Mouse (Mus musculus) liver, postnatal 0 days (tissue): Measurements from ENCODE around the gene Capn9. TPM values are rescaled to one million over a fixed set of nuclear protein-coding genes. Genes with fewer than 3 reads are reported as not detected.

Experiments used
- ATAC-seq: fragments of 200-750 bp; cut with Nextera tagmentation; 2 replicates; pipeline ENCODE4 v1.8.0; 2017; ENCODE audit warnings: mild to moderate bottlenecking, moderate library complexity
- DNase-seq: peaks from one replicate; pipeline ENCODE4 v3.0.0-alpha.2; 2016
- H3K27ac ChIP-seq: fragments of 300-500 bp; sonication (generic); 2 replicates; pipeline ENCODE4 v1.5.1; 2014; ENCODE audit warnings: antibody characterized with exemption, moderate library complexity, mild to moderate bottlenecking, low read depth
- H3K27me3 ChIP-seq: fragments of 300-500 bp; sonication (generic); 2 replicates; pipeline ENCODE4 v1.6.1; 2014; ENCODE audit warnings: low read length, control low read depth, mixed read lengths; ENCODE audit not compliant: insufficient read depth
- H3K36me3 ChIP-seq: fragments of 300-500 bp; sonication (generic); replicated peaks from 2 replicates; pipeline ENCODE4 v1.6.1; 2014; ENCODE audit warnings: mild to moderate bottlenecking, control low read depth, low read length, moderate library complexity, mixed read lengths; ENCODE audit not compliant: insufficient read depth
- H3K4me1 ChIP-seq: fragments of 300-500 bp; sonication (generic); 2 replicates; pipeline ENCODE4 v1.6.1; 2014; ENCODE audit warnings: antibody characterized with exemption, mild to moderate bottlenecking, control low read depth; ENCODE audit not compliant: insufficient read depth
- H3K4me2 ChIP-seq: fragments of 300-500 bp; sonication (generic); 2 replicates; pipeline ENCODE4 v1.6.1; 2014; ENCODE audit warnings: low read depth, mild to moderate bottlenecking, low read length, moderate library complexity, mixed read lengths
- H3K4me3 ChIP-seq: fragments of 300-500 bp; sonication (generic); 2 replicates; pipeline ENCODE4 v1.5.1; 2014; ENCODE audit warnings: low read depth, low read length
- H3K9ac ChIP-seq: fragments of 300-500 bp; sonication (generic); replicated peaks from 2 replicates; pipeline ENCODE4 v1.6.1; 2014; ENCODE audit warnings: mild to moderate bottlenecking, moderate library complexity
- H3K9me3 ChIP-seq: fragments of 300-500 bp; sonication (generic); 2 replicates; pipeline ENCODE4 v1.6.1; 2016; ENCODE audit warnings: mild to moderate bottlenecking, control low read depth, low read length, mixed read lengths
- CTCF ChIP-seq: sonication (generic); IDR thresholded peaks from 2 replicates; pipeline ENCODE4 v1.5.1; 2016; ENCODE audit warnings: antibody characterized with exemption, low read depth
- EP300 ChIP-seq: IDR thresholded peaks from 2 replicates; pipeline ENCODE4 v1.6.1; 2016; ENCODE audit warnings: antibody characterized with exemption, low read depth, mild to moderate bottlenecking
- WGBS: fragments of 180-500 bp; shearing (Covaris S2); extraction: QIAGEN DNeasy Blood & Tissue Kit; methylation state at CpG from one replicate; pipeline ENCODE4 v1.1.7; 2014; ENCODE audit not compliant: insufficient replicate concordance; 5-methylcytosine and 5-hydroxymethylcytosine counted together
- polyA plus RNA-seq: library from polyadenylated mRNA; unstranded; fragments of >200 nt; fragmentation: Nextera tagmentation; extraction: Ambion mirVana; gene quantifications from 2 replicates; pipeline ENCODE4 v1.2.1, GENCODE M21; 2015

The Capn9 gene
- polyA plus RNA-seq, 1 experiment from 2014 or later: not detected

DNA sequence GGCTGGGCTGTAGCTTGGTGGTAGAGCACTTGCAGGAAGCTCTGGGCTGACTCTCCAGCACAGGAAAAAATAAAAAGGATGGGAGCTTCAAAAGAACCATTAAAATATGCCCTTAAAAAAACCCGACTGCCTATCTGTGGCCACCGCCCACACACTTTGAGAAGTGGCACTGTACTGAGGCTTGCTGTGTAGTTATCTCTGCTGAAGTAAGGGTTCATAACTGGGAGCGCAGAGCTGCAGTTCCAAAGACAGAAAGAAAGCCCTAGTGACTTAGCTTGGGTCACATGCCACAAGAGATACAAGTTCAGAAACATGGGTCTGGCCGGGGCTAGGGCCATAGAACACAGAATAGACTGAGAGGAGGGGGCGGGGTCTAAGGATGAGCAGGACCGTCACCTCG is 82.0 kb downstream of the Capn9 start:
- Histone ChIP-seq H3K27me3 (no peaks in the 10 kb centered on the region), H3K4me1 (peaks cover 58% of the 10 kb centered on the region), H3K9ac (0 out of 2 replicates have a peak overlapping the region, but pooled peaks have one; percentile 12), H3K4me3 (peak overlapping the region; percentile 8; the same call in 1 of the 2 replicates), H3K4me2 (peak overlapping the region; percentile 65), H3K9me3 (no peaks in the 10 kb centered on the region), H3K27ac (peak overlapping the region; percentile 75), H3K36me3 (no peaks in the 10 kb centered on the region)
- TF ChIP-seq EP300 (peak; percentile 72), CTCF (no peak)
- DNase-seq (peak; percentile 40), ATAC-seq (peak; percentile 83)
- WGBS: 45% methylated on average over 7 of the region's 7 CpGs

GRCm38 (mm10) chr8:124658415-124658814 is 82.5 kb downstream of the Capn9 start:
- Histone ChIP-seq H3K4me3 (peak overlapping the region; percentile 8; the same call in 1 of the 2 replicates), H3K9me3 (no peaks in the 10 kb centered on the region), H3K4me1 (peaks cover 56% of the 10 kb centered on the region), H3K9ac (peak overlapping the region; percentile 18; the same call in 1 of the 2 replicates), H3K27me3 (no peaks in the 10 kb centered on the region), H3K36me3 (no peaks in the 10 kb centered on the region), H3K27ac (peak overlapping the region; percentile 75), H3K4me2 (peak overlapping the region; percentile 65)
- WGBS: 25% methylated on average over 2 of the region's 2 CpGs
- DNase-seq (peak; percentile 87), ATAC-seq (peak; percentile 74)
- TF ChIP-seq CTCF: no peak
- peak; percentile 60 for TF ChIP-seq EP300

DNA sequence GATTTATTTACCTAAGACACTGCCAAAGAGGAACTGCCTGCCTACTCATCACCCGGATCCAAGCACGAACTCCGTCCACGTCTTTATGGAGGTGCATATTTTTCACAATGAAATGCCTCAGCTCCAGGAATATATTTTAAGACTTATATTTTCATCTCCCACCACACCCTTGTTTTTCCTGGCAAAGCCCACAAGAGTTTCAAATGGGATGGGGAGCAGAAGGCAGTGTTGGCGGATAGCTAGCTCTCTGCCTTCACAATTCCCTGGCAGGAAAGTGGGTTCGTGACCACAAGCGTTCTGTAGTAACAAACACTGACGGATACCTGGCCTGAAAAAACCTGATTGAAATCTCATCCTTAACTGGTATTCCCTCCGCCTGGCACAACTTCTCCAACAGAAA is 85.9 kb downstream of the Capn9 start:
- peak overlapping the region; percentile 83 for H3K27ac ChIP-seq
- 42% methylated on average over 9 of the region's 9 CpGs for WGBS
- DNase-seq (no peak), ATAC-seq (no peak)
- TF ChIP-seq EP300 (no peak), CTCF (no peak)
- peak overlapping the region; percentile 93 for H3K4me2 ChIP-seq
- peak overlapping the region; percentile 86 for H3K9ac ChIP-seq
- H3K36me3 ChIP-seq: no peaks in the 10 kb centered on the region
- no peaks in the 10 kb centered on the region for H3K27me3 ChIP-seq
- peak overlapping the region; percentile 84 for H3K4me3 ChIP-seq
- peaks cover 50% of the 10 kb centered on the region for H3K4me1 ChIP-seq
- no peaks in the 10 kb centered on the region for H3K9me3 ChIP-seq

- Histone ChIP-seq H3K9me3 (no peaks in the 10 kb centered on the region), H3K4me2 (peak overlapping the region; percentile 93), H3K36me3 (no peaks in the 10 kb centered on the region), H3K27ac (peak overlapping the region; percentile 83), H3K4me3 (peak overlapping the region; percentile 84), H3K27me3 (no peaks in the 10 kb centered on the region), H3K9ac (peak overlapping the region; percentile 86), H3K4me1 (peaks cover 44% of the 10 kb centered on the region)
- WGBS: under 1% methylated on average over 49 of the region's 49 CpGs
- ATAC-seq: peak; percentile 42
- DNase-seq: peak; percentile 28
- no peak for TF ChIP-seq CTCF
- no peak for TF ChIP-seq EP300
Measured at GRCm38 (mm10) chr8:124662446-124663111, 86.7 kb downstream of the Capn9 start.

DNA sequence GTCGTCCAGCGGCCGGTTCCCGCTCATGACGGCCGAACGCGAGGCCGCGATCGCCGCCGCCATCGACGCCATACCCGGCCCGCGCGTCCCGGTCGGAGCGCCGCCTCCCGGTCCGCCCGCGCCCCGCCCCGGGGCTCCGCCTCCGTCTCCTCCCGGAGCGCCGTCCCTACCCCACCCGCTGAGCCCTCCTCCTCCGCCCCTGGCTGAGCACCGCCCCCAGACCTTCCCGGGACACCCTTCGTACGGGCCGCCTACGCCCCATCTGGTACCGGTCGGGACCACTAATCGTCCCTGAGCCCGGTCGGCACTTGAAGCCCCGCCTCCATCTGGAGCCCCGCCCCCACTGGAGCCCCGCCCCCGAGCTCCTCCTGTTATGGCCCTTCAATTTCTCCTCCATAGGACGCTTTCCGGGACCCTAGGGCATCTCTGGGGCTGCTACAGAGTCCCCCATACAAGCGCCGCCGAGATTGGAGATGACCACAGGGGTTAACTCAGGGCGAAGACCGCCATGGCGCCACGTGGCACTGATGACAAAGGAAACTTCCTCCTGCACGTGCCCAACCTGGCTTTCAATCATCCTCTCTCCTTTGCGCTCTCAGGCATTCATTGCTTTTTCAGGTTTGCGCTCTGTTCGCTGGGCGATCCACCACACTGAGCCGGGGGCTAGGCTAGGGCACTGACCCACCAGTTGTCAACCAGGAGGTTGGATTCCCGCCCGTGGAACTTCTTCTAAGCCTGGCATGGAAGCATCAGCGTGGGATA is 87.4 kb downstream of the Capn9 start, which contains the start of gene 2310022B05Rik:
TSS of gene 2310022B05Rik (minus strand) at position 258 of the 762 bp plus-strand sequence.
- DNase-seq: peak; percentile 93
- Histone ChIP-seq H3K9ac (peak within 1 kb of the TSS; percentile 86), H3K4me2 (peak within 1 kb of the TSS; percentile 93), H3K36me3 (no peaks in the 10 kb centered on the region), H3K4me1 (peaks cover 37% of the 10 kb centered on the region), H3K27ac (peak within 1 kb of the TSS; percentile 83), H3K9me3 (no peaks in the 10 kb centered on the region), H3K4me3 (peak within 1 kb of the TSS; percentile 84), H3K27me3 (no peaks in the 10 kb centered on the region)
- TF ChIP-seq EP300: no peak
- no peak for TF ChIP-seq CTCF
- WGBS: 3% methylated on average over 53 of the region's 69 CpGs
- peak; percentile 90 for ATAC-seq

DNA sequence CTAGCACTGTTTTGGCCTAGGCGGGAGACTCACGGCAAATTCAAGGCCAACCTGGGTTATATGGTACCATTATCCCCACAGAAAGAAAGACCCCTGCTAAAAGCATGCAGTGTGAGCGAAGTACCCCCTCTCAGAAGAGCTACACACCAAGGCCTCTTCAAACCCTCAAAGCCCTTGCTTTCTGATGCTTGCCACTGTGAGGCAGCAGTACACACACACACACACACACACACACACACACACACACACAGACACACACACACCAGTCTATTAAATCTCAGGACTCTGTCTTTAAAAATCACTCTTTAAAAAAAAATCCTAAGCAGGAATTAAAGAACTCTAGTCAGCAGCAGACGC is 87.9 kb downstream of the Capn9 start:
- H3K36me3 ChIP-seq: no peaks in the 10 kb centered on the region
- H3K4me2 ChIP-seq: peak overlapping the region; percentile 93
- H3K4me1 ChIP-seq: peaks cover 31% of the 10 kb centered on the region
- H3K27ac ChIP-seq: peak overlapping the region; percentile 83; the same call in 1 of the 2 replicates
- ATAC-seq (no peak), DNase-seq (no peak)
- TF ChIP-seq CTCF (no peak), EP300 (no peak)
- H3K4me3 ChIP-seq: no peak overlapping the region
- no peak overlapping the region for H3K9ac ChIP-seq
- WGBS: 63% methylated on average over 4 of the region's 4 CpGs
- H3K9me3 ChIP-seq: no peaks in the 10 kb centered on the region
- H3K27me3 ChIP-seq: no peaks in the 10 kb centered on the region
